In the genomic region with DNA sequence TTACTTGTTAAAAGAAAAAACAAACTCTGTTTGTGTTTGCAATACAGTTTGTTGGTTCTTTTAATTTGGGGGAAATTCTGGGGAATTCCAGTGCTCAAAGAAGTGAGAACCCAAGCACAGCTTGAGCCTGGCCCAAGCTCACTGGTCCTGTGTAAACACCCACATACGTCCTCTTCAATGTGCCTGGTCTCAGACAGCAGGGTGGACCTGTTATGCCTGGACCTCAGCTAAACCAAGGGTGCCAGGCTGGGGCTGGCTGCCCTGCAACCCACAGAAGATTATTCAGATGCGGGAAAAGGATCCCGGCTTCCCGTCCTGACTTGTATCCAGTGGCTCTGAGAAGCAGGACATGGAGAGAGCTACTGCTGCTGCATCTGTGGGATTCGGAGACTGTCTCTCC, we compare ENCODE assay signal across 25 mouse cellular contexts.
DNase-seq lines count a peak whose midpoint lies in the region; ATAC-seq and TF ChIP-seq lines count a peak whose summit lies in the region.
"Had no signal": no experiment of that assay in that cellular context is flagged by ENCODE, and none has a peak within 500 bp of the region (broad histone marks: within the 10 kb centered on the region; RNA-seq: fewer than 3 reads in every experiment).

No protein-coding gene starts in this region.

- WGBS in kidney, postnatal 0 days = 60% methylated on average over 5 of the region's 5 CpGs
- WGBS in embryonic facial prominence, embryonic 14.5 days = 32% methylated on average over 5 of the region's 5 CpGs

- peak; percentile 8 for DNase-seq in CD4-positive, CD25-positive, alpha-beta regulatory T cell, adult 2 months (ENCODE audit: low read depth, low spot score)
- DNase-seq in kidney, postnatal 0 days (ENCODE audit: low spot score) = no peak
- DNase-seq in kidney, adult 11 months = no peak
- DNase-seq in embryonic facial prominence, embryonic 14.5 days (ENCODE audit: low spot score) = peak; percentile 35
- DNase-seq in liver = no peak
- DNase-seq in ovary, postnatal 36 days (ENCODE audit: low spot score) = no peak
- DNase-seq: adrenal gland, adult 2 months; cerebellum, adult 11 months; cerebellum, postnatal 10 days; forebrain, postnatal 0 days; gastrocnemius, postnatal 14 days; heart, adult 11 months; heart, postnatal 14 days; kidney, adult 8-10 months; kidney, postnatal 4 days; layer of hippocampus, adult 9-11 months; liver, postnatal 0 days; lung, postnatal 10 days; right cerebral cortex, postnatal 25 days; thymus, postnatal 36 days had no signal

- 0 out of 2 replicates have a peak overlapping the region, but pooled peaks have one; percentile 14 for H3K27ac ChIP-seq in kidney, postnatal 0 days
- peak overlapping the region; percentile 44 for H3K27ac ChIP-seq in embryonic facial prominence, embryonic 14.5 days (replicated peaks; ENCODE audit: low read depth, low read length)
- H3K27ac ChIP-seq: heart, embryonic 13.5 days; hindbrain, embryonic 13.5 days; midbrain, embryonic 12.5 days had no signal

- no peaks in the 10 kb centered on the region for H3K36me3 ChIP-seq in kidney, postnatal 0 days (ENCODE audit: insufficient read depth, low read length)
- no peaks in the 10 kb centered on the region for H3K36me3 ChIP-seq in embryonic facial prominence, embryonic 14.5 days (ENCODE audit: control insufficient read depth, insufficient read depth, low read length)
- H3K36me3 ChIP-seq: heart, embryonic 13.5 days; hindbrain, embryonic 13.5 days; midbrain, embryonic 12.5 days had no signal

- H3K4me3 ChIP-seq in kidney, postnatal 0 days (replicated peaks; ENCODE audit: low read depth, low read length) = no peak overlapping the region
- H3K4me3 ChIP-seq in embryonic facial prominence, embryonic 14.5 days (ENCODE audit: low read depth, low read length) = no peak overlapping the region
- H3K4me3 ChIP-seq: heart, embryonic 13.5 days; hindbrain, embryonic 13.5 days; midbrain, embryonic 12.5 days had no signal

- TF ChIP-seq CTCF in kidney, postnatal 0 days (IDR thresholded peaks at IDR 0.05; ENCODE audit: low read depth) = no peak

- H3K9ac ChIP-seq in kidney, postnatal 0 days (ENCODE audit: low read depth, low read length) = no peak overlapping the region
- H3K9ac ChIP-seq in embryonic facial prominence, embryonic 14.5 days (ENCODE audit: low read depth, low read length) = no peak overlapping the region
- H3K9ac ChIP-seq: forebrain, postnatal 0 days; heart, embryonic 13.5 days; hindbrain, embryonic 13.5 days; liver, postnatal 0 days; midbrain, embryonic 12.5 days had no signal

- no peaks in the 10 kb centered on the region for H3K9me3 ChIP-seq in kidney, postnatal 0 days (replicated peaks; ENCODE audit: low read length)
- H3K9me3 ChIP-seq in embryonic facial prominence, embryonic 14.5 days (ENCODE audit: control insufficient read depth, low read length) = no peaks in the 10 kb centered on the region
- H3K9me3 ChIP-seq: heart, embryonic 13.5 days; hindbrain, embryonic 13.5 days; midbrain, embryonic 12.5 days had no signal

- no peaks in the 10 kb centered on the region for H3K27me3 ChIP-seq in kidney, postnatal 0 days (ENCODE audit: insufficient read depth, low read length)
- no peaks in the 10 kb centered on the region for H3K27me3 ChIP-seq in embryonic facial prominence, embryonic 14.5 days (replicated peaks; ENCODE audit: control insufficient read depth, insufficient read depth, low read length)
- H3K27me3 ChIP-seq: heart, embryonic 13.5 days; hindbrain, embryonic 13.5 days; midbrain, embryonic 12.5 days had no signal

- no peak overlapping the region for H3K4me2 ChIP-seq in kidney, postnatal 0 days (ENCODE audit: low read length)
- H3K4me2 ChIP-seq in embryonic facial prominence, embryonic 14.5 days (ENCODE audit: low read depth, low read length) = no peak overlapping the region
- H3K4me2 ChIP-seq: heart, embryonic 13.5 days; hindbrain, embryonic 13.5 days; liver, embryonic 11.5 days; midbrain, embryonic 12.5 days had no signal

- H3K4me1 ChIP-seq in kidney, postnatal 0 days (replicated peaks; ENCODE audit: insufficient read depth, low read length) = 0 out of 2 replicates have a peak, but pooled peaks cover 6% of the 10 kb centered on the region
- peaks cover 29% of the 10 kb centered on the region for H3K4me1 ChIP-seq in embryonic facial prominence, embryonic 14.5 days (ENCODE audit: control insufficient read depth, insufficient read depth, low read length)

- ATAC-seq in CD4-positive, CD25-positive, alpha-beta regulatory T cell, adult 4 months = no peak
- no peak for ATAC-seq in kidney, postnatal 0 days (replicated peaks; ENCODE audit: low FRiP score, low read depth)
- ATAC-seq in embryonic facial prominence, embryonic 14.5 days (ENCODE audit: low read depth) = peak; percentile 28; the same call in 1 of the 2 replicates
- ATAC-seq: forebrain, postnatal 0 days; liver, postnatal 0 days had no signal

Comparison
In these comparisons a context has a peak if more than half of its experiments do, and no peak if none do; other contexts are left out.
1. DNase-seq: peak in CD4-positive, CD25-positive, alpha-beta regulatory T cell, adult 2 months (single experiment) and embryonic facial prominence, embryonic 14.5 days (single experiment); none in kidney, postnatal 0 days (single experiment), kidney, adult 11 months (single experiment), liver (single experiment) and ovary, postnatal 36 days (single experiment).